Mouse (Mus musculus) midbrain, embryonic 15.5 days (tissue): ENCODE measurements around the gene Lpar5. TPM values are rescaled to one million over a fixed set of nuclear protein-coding genes. Genes with fewer than 3 reads are reported as not detected.
"Not testable (repeated sequence)": the region's sequence is repeated elsewhere in the genome, so short reads cannot be mapped to it uniquely, and the experiment has no call there.

Experiments
- ATAC-seq: fragments of 200-750 bp; cut with Nextera tagmentation; replicated peaks from 2 replicates; pipeline ENCODE4 v1.8.0; 2017; ENCODE audit warnings: moderate TSS enrichment
- H3K27ac ChIP-seq: fragments of 300-500 bp; sonication (generic); 2 replicates; pipeline ENCODE4 v1.5.1; 2015; ENCODE audit warnings: mild to moderate bottlenecking, inconsistent platforms
- H3K27me3 ChIP-seq: fragments of 300-500 bp; sonication (generic); replicated peaks from 2 replicates; pipeline ENCODE4 v1.6.1; 2015; ENCODE audit warnings: inconsistent platforms
- H3K36me3 ChIP-seq: fragments of 300-500 bp; sonication (generic); replicated peaks from 2 replicates; pipeline ENCODE4 v1.6.1; 2015; ENCODE audit warnings: inconsistent platforms
- H3K4me1 ChIP-seq: fragments of 300-500 bp; sonication (generic); 2 replicates; pipeline ENCODE4 v1.6.1; 2015; ENCODE audit warnings: inconsistent platforms
- H3K4me2 ChIP-seq: fragments of 300-500 bp; sonication (generic); 2 replicates; pipeline ENCODE4 v1.6.1; 2015; ENCODE audit warnings: inconsistent platforms, mild to moderate bottlenecking, moderate library complexity
- H3K4me3 ChIP-seq: fragments of 300-500 bp; sonication (generic); 2 replicates; pipeline ENCODE4 v1.5.1; 2015; ENCODE audit warnings: mild to moderate bottlenecking, inconsistent platforms
- H3K9ac ChIP-seq: fragments of 300-500 bp; sonication (generic); 2 replicates; pipeline ENCODE4 v1.6.1; 2015; ENCODE audit warnings: mild to moderate bottlenecking, inconsistent platforms
- H3K9me3 ChIP-seq: fragments of 300-500 bp; sonication (generic); 2 replicates; pipeline ENCODE4 v1.6.1; 2016; ENCODE audit warnings: inconsistent platforms
- WGBS: fragments of 180-500 bp; shearing (Covaris S2); methylation state at CpG from one replicate; pipeline ENCODE4 v1.1.7; 2015; ENCODE audit warnings: mixed read lengths; 5-methylcytosine and 5-hydroxymethylcytosine counted together
- polyA plus RNA-seq: library from polyadenylated mRNA; unstranded; fragments of >200 nt; fragmentation: Nextera tagmentation; extraction: Ambion mirVana; gene quantifications from 2 replicates; pipeline ENCODE4 v1.2.1, GENCODE M21; 2015

Gene Lpar5
- polyA plus RNA-seq, 1 experiment from 2014 or later = 0.56 TPM

DNA sequence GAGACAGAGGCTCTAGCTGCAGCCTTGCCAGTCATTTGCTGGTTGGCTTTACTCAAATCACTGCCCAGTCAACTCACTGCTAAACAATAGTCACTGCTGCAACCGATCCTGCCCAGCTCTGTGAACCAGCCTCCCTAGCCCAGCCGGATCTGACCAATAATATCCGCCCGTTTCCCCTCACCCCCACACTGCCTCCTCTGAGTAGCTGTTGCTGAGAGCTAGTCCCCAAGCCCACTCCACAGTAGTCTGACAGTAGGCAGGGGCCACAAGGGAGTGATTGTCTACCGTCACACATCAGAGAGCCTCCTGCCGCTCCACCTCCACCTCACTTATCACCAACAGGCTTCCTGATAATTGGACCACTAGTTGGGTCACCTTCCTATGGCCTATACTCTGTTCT lies 6.2 kb upstream of the Lpar5 start:
- no peaks in the 10 kb centered on the region for H3K27me3 ChIP-seq
- no peaks in the 10 kb centered on the region for H3K36me3 ChIP-seq
- 41% methylated on average over 6 of the region's 6 CpGs for WGBS
- no peaks in the 10 kb centered on the region for H3K9me3 ChIP-seq
- no peak for ATAC-seq
- H3K4me2 ChIP-seq = no peak overlapping the region
- H3K9ac ChIP-seq = no peak overlapping the region
- H3K4me3 ChIP-seq = no peak overlapping the region
- H3K4me1 ChIP-seq = no peaks in the 10 kb centered on the region
- H3K27ac ChIP-seq = no peak overlapping the region

DNA sequence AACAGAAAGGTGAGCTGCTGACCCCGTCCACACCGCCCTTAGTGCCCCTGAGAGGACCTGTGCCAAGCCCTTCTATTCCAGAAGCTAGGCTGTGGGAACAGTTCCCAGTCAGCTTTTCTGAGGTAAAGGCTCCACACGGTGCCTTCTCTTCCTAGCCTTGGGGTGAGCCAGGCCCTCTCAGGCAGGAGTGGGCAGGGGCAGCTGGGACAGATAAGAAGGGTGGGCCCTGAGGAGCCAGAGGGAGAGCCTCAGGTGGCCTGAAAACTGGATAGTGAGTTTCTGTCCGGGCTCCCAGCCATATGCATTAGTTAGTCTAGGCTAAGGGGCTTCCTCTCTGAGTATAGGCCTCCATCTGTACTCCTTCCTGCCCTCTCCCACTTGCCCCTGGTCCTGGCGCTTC lies 5.2 kb upstream of the Lpar5 start:
- no peaks in the 10 kb centered on the region for H3K4me1 ChIP-seq
- H3K27ac ChIP-seq = no peak overlapping the region
- no peak overlapping the region for H3K9ac ChIP-seq
- WGBS = 92% methylated on average over 5 of the region's 5 CpGs
- no peak overlapping the region for H3K4me3 ChIP-seq
- H3K36me3 ChIP-seq = no peaks in the 10 kb centered on the region
- no peaks in the 10 kb centered on the region for H3K27me3 ChIP-seq
- no peak overlapping the region for H3K4me2 ChIP-seq
- no peaks in the 10 kb centered on the region for H3K9me3 ChIP-seq
- ATAC-seq = no peak

DNA sequence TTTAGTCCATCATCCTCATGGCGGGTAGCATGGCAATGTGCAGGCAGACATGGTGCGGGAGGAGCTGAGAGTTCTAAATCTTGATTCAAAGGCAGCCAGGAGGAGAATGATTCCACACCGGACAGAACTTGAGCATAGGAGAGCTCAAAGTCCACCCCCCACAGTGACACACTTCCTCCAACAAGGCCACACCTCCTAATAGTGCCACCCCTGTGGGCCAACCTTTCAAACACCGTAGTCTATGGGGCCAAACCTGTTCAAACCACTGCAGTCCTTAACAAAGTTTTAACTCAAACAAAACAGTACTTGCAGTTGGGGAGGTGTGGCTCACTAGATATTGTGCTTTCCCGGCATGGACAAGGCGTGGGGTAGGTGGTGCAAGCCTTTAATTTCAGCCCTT lies 3.8 kb upstream of the Lpar5 start:
- no peak for ATAC-seq
- Histone ChIP-seq H3K27me3 (no peaks in the 10 kb centered on the region), H3K36me3 (no peaks in the 10 kb centered on the region), H3K27ac (no peak overlapping the region), H3K4me3 (no peak overlapping the region), H3K4me2 (no peak overlapping the region), H3K4me1 (no peaks in the 10 kb centered on the region), H3K9me3 (no peaks in the 10 kb centered on the region), H3K9ac (no peak overlapping the region)
- WGBS = 87% methylated on average over 6 of the region's 6 CpGs

DNA sequence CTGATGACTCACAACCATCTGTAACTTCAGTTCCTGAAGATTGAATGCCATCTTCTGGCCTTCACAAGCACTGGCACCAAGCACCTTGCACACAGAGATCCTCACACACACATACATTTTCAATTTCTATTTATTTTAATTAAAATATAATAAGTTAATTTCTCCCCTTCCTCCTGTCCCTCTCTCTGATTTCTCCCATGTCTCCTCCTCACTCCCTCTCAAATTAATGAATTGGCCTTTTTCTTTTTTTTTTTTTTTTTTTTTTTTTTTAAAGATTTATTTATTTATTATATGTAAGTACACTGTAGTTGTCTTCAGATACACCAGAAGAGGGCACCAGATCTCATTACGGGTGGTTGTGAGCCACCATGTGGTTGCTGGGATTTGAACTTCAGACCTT lies 2.5 kb upstream of the Lpar5 start:
- H3K9me3 ChIP-seq, H3K27me3 ChIP-seq, H3K4me2 ChIP-seq, H3K36me3 ChIP-seq, H3K4me1 ChIP-seq, H3K27ac ChIP-seq, ATAC-seq, H3K4me3 ChIP-seq, H3K9ac ChIP-seq: not testable (repeated sequence)
- no CpG with 5 or more reads among the region's 1 CpGs for WGBS

DNA sequence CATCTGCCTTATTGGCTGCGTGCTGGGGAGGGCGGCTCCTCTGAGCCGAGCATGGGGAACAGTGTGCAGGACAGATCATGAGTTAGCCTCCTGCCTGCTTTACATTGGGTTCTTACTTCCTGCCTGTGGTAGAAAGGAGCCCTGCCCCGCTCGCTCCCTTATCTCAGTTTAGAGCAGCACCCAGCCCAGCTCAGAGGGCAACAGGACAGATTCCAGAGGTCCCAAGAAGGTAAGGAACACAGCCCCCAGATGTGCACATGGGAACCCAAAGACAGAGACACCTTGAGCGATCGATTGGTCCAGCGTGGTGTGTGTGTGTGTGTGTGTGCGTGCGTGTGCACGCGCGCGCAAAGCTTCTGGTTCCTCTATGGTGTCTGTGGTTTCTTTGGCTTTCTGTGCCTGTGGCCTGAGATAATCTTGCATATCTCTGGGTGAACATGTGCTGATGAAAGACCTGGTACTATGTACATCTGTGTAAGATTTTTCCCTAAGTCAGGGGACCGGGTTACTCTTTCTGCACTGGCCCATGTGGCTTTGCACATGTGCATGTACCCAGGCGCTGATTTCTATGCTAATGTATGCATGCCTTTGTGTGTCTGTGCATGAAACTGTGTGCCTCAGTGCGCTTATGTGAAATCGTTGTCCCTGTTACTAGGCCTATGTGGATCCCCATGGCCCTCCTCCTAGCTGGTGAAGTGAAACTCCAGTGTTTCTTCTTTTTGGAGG lies 3.6 kb downstream of the Lpar5 start:
- no peak overlapping the region for H3K4me2 ChIP-seq

DNA sequence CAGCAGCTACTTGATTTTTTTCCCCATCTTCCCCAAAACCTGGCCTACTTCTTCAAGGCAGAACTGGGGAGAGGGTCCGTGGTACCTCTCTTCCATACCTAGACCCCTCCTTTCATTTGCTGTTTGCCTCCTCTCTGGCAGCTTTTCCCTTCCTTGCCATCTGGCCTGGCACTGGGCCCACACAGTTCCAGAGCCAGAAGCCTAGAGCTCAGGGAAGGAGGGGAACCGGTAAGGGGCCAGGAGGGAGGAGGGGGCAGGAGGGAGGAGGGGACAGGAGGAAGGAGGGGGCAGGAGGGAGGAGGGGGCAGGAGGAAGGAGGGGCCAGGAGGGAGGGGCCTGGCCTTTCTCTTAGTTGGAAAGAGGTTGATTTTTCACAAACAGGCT lies 4.2 kb downstream of the Lpar5 start:
- H3K27me3 ChIP-seq = no peaks in the 10 kb centered on the region
- no peaks in the 10 kb centered on the region for H3K36me3 ChIP-seq
- no peak overlapping the region for H3K4me3 ChIP-seq
- peaks cover 4% of the 10 kb centered on the region; the same call in 1 of the 2 replicates for H3K4me1 ChIP-seq
- no peaks in the 10 kb centered on the region for H3K9me3 ChIP-seq
- no peak overlapping the region for H3K9ac ChIP-seq
- peak overlapping the region; percentile 66 for H3K27ac ChIP-seq
- ATAC-seq = peak; percentile 80
- no peak overlapping the region for H3K4me2 ChIP-seq
- WGBS = 10% methylated on average over 2 of the region's 2 CpGs

More for the DNA sequence above, 3.6 kb downstream of the Lpar5 start:
- H3K9me3 ChIP-seq = no peaks in the 10 kb centered on the region
- H3K4me3 ChIP-seq = no peak overlapping the region
- ATAC-seq = peak; percentile 79
- no peak overlapping the region for H3K9ac ChIP-seq
- peaks cover 4% of the 10 kb centered on the region; the same call in 1 of the 2 replicates for H3K4me1 ChIP-seq
- no peaks in the 10 kb centered on the region for H3K27me3 ChIP-seq
- H3K36me3 ChIP-seq = no peaks in the 10 kb centered on the region
- WGBS = 79% methylated on average over 18 of the region's 18 CpGs
- H3K27ac ChIP-seq = peak overlapping the region; percentile 66

DNA sequence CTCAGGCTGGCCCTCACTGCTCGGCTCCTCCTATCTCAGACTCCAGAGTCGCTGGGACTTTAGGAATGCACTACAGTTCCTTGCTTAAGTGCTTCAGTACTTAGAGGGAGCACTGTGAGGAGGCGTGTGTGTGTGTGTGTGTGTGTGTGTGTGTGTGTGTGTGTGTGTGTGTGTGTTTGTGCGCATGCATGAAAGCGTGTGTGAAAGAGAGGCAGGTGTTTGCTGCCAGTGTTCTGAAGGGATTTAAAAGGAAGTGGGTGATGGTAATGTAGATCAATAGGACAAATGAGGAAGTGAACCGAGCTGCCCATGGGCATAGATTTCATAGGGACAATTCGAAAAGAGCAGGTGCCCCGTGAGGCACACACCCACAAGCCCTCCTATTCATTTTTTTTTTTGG lies 6.1 kb downstream of the Lpar5 start:
- Histone ChIP-seq H3K9ac (no peak overlapping the region), H3K9me3 (no peaks in the 10 kb centered on the region), H3K36me3 (no peaks in the 10 kb centered on the region), H3K4me3 (no peak overlapping the region), H3K27ac (no peak overlapping the region), H3K4me2 (no peak overlapping the region), H3K4me1 (peaks cover 4% of the 10 kb centered on the region; the same call in 1 of the 2 replicates), H3K27me3 (no peaks in the 10 kb centered on the region)
- 66% methylated on average over 8 of the region's 8 CpGs for WGBS
- no peak for ATAC-seq

DNA sequence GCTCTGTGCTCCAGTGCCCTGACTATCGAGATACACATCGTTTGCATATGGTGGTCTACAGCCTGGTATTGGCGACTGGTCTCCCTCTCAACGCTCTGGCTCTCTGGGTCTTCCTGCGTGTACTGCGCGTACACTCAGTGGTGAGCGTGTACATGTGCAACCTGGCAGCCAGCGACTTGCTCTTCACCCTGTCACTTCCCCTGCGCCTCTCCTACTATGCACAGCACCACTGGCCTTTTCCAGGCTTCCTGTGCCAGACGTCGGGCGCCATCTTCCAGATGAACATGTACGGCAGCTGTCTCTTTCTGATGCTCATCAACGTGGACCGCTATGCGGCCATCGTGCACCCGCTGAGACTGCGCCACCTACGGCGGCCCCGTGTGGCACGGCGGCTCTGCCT lies 13.7 kb downstream of the Lpar5 start:
- ATAC-seq = no peak; the same call in 1 of the 2 replicates
- Histone ChIP-seq H3K4me2 (peak overlapping the region; percentile 74), H3K9me3 (no peaks in the 10 kb centered on the region), H3K36me3 (no peaks in the 10 kb centered on the region), H3K4me3 (peak overlapping the region; percentile 46), H3K27me3 (no peaks in the 10 kb centered on the region), H3K4me1 (peaks cover 11% of the 10 kb centered on the region), H3K27ac (peak overlapping the region; percentile 94), H3K9ac (peak overlapping the region; percentile 55)
- 23% methylated on average over 25 of the region's 25 CpGs for WGBS

DNA sequence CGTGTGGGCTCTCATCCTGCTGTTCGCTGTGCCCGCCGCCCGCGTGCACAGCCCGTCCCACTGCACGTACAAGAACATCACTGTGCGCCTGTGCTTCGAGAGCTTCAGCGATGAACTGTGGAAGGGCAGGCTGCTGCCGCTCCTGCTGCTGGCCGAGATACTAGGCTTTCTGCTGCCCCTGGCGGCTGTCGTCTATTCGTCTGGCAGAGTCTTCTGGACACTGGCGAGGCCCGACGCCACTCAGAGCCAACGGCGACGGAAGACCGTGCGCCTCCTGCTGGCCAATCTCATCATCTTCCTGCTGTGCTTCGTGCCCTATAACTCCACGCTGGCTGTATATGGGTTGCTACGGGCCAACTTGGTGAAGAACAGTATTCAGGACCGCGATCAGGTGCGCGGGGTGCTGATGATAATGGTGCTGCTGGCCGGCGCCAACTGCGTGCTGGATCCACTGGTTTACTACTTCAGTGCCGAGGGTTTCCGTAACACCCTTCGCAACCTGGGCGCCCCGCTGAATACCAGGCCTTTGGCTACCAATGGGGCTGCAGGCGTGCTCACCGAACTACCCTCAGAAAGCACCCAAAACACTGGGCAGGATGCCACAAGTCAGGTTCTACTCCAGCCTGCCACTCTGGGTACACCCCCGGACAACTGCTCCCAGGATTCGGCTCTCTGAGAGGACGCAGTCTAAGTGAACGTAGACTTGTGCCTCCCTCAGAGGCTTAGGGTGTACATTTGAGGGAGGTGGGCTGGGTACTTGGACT lies 14.3 kb downstream of the Lpar5 start:
- H3K9me3 ChIP-seq = no peaks in the 10 kb centered on the region
- ATAC-seq = peak; percentile 93
- peak overlapping the region; percentile 94 for H3K27ac ChIP-seq
- peak overlapping the region; percentile 55 for H3K9ac ChIP-seq
- H3K27me3 ChIP-seq = no peaks in the 10 kb centered on the region
- peaks cover 11% of the 10 kb centered on the region for H3K4me1 ChIP-seq
- H3K4me2 ChIP-seq = peak overlapping the region; percentile 74
- no peaks in the 10 kb centered on the region for H3K36me3 ChIP-seq
- H3K4me3 ChIP-seq = peak overlapping the region; percentile 46
- 21% methylated on average over 45 of the region's 45 CpGs for WGBS

DNA sequence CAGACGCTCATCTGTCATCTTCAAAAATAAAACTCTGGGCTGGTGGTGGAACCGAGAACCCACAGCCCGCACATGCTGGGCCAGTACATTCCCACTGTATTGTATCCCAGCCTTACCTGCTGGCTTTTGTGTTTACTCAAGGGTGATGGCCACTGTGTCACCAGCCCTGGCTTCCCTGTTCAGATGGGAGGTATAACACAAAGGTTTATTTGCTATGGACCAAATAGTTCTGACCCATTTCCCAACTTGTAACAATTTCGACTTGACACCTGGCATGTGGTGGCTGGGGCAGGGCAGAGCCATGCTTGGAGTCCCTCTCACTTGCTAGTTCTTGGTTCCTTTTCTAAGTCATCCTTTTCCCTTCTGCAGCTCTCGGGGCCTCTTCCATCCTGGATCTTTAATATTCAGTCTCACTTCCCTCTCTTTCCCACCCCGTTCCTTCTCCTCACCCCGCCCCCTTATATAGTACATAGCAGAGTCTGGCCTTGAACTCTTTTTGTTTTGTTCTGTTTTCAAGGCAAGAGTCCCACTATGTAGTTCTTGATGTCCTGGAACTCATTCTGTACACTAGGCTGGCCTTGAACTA lies 15.2 kb downstream of the Lpar5 start:
- H3K9ac ChIP-seq = no peak overlapping the region
- WGBS = 84% methylated on average over 7 of the region's 7 CpGs
- ATAC-seq = no peak

DNA sequence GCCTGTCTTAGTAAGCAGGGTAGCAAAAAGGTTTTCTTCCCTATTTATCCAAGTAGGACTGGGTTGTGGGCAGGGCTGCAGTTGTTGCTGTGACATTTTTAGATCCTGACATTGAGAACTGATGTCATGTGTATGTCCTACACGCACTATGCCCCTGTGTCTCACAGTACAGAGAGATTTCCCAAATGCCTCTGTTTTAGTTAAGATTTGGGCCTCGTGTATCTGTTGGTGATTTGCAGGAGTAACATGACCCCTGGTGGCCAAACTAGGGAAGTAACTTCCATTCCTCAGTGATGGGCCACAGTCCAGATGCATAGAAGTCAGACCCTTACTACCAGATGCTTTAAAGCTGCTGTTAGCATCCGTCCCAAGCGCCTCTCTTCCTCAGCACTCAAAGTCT lies 16.7 kb downstream of the Lpar5 start:
- WGBS = 11% methylated on average over 4 of the region's 4 CpGs
- H3K4me2 ChIP-seq = no peak overlapping the region
- H3K27ac ChIP-seq = no peak overlapping the region
- peaks cover 22% of the 10 kb centered on the region for H3K4me1 ChIP-seq
- no peaks in the 10 kb centered on the region for H3K36me3 ChIP-seq
- no peaks in the 10 kb centered on the region for H3K27me3 ChIP-seq
- ATAC-seq = no peak
- no peaks in the 10 kb centered on the region for H3K9me3 ChIP-seq
- H3K9ac ChIP-seq = no peak overlapping the region
- H3K4me3 ChIP-seq = no peak overlapping the region

More for the DNA sequence above, 15.2 kb downstream of the Lpar5 start:
- H3K9me3 ChIP-seq = no peaks in the 10 kb centered on the region
- no peaks in the 10 kb centered on the region for H3K36me3 ChIP-seq
- no peak overlapping the region for H3K4me3 ChIP-seq
- H3K4me1 ChIP-seq = peaks cover 11% of the 10 kb centered on the region
- H3K27ac ChIP-seq = no peak overlapping the region
- no peak overlapping the region for H3K4me2 ChIP-seq
- no peaks in the 10 kb centered on the region for H3K27me3 ChIP-seq

DNA sequence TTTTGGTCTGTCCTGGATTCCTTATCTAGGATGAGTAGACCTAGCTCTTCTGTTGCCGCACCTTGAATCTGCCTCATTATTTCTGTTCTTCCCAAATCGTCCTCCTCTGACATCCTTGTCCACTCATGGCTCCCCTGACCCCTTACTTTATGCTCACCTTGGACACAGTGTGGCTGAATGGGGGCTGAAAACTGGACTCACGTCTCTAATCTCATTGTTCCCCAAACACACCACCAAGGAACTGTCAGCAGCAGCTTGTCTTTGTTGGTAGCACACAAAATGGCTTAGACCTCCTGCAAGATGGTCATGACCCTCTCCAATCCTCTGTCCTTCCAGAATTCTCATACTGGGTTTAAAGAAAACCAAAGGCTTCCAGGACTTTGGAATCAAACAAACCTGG lies 20.2 kb downstream of the Lpar5 start:
- H3K27ac ChIP-seq = peak overlapping the region; percentile 95
- H3K27me3 ChIP-seq = no peaks in the 10 kb centered on the region
- WGBS = 78% methylated on average over 3 of the region's 3 CpGs
- H3K9ac ChIP-seq = no peak overlapping the region
- no peak overlapping the region for H3K4me2 ChIP-seq
- no peaks in the 10 kb centered on the region for H3K9me3 ChIP-seq
- H3K36me3 ChIP-seq = no peaks in the 10 kb centered on the region
- H3K4me3 ChIP-seq = no peak overlapping the region
- ATAC-seq = no peak
- H3K4me1 ChIP-seq = peaks cover 28% of the 10 kb centered on the region
